Mouse (Mus musculus): ENCODE data around the gene Tenm2. TPM values are rescaled to one million over a fixed set of nuclear protein-coding genes. Genes with fewer than 3 reads are reported as not detected.

The Tenm2 gene
- polyA plus RNA-seq, 1 experiment from 2014 or later: not detected

DNA sequence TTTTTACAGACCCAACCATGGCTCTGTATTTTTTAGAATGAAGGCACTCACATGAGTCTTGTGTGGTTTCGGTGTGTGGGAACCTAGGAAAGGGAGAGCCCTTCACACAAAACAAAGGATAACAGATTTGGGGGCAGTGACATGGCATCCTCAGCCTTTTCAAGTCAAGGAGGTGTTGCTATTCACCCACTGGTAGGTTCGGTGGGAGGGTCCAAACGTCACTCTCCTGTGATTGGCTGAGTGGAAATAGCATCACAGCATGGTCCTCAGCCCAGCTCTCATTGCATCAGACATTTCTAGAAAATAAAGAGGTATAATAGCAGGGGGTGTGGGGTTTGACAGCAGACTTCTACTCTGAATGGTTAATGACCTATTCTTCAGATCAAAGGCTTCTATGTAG is 534.8 kb downstream of the Tenm2 start:
- Histone ChIP-seq H3K9ac (replicated peaks) (no peak overlapping the region), H3K9me3 (ENCODE audit: low read length) (no peaks in the 10 kb centered on the region), H3K27me3 (ENCODE audit: insufficient read depth, low read length) (no peaks in the 10 kb centered on the region), H3K4me2 (ENCODE audit: low read depth, low read length) (no peak overlapping the region), H3K36me3 (replicated peaks; ENCODE audit: insufficient read depth, low read length) (no peaks in the 10 kb centered on the region), H3K4me1 (ENCODE audit: insufficient read depth) (no peaks in the 10 kb centered on the region), H3K4me3 (ENCODE audit: low read depth, low read length) (no peak overlapping the region), H3K27ac (ENCODE audit: low read depth) (no peak overlapping the region)
- ATAC-seq: no peak
- no peak for TF ChIP-seq CTCF (IDR thresholded peaks at IDR 0.05; ENCODE audit: low read depth)
- no peak for TF ChIP-seq EP300 (IDR thresholded peaks at IDR 0.05; ENCODE audit: low read depth)
- DNase-seq: no peak
- 76% methylated on average over 3 of the region's 3 CpGs for WGBS (ENCODE audit: insufficient replicate concordance)

DNA sequence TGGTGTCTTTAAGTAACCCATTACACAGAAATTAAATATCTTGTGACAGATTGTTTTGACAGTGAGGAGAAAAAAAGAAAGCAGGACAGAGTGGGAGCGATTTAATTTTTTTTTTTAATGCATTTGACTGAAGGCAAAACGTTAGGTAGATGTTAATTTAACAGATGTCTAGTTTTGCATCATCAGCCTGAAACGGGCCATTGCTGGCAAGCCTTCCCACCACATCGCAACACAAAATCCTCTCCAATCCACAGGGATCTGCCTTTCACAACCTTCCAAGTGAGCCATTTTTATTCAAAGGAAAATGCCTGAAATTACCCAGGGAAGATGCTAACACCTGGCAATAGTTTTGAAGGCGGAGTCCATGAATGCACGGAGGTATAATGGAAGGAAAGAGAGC is 535.6 kb downstream of the Tenm2 start:
- Histone ChIP-seq H3K4me3 (ENCODE audit: low read depth, low read length) (no peak overlapping the region), H3K27ac (ENCODE audit: low read depth) (no peak overlapping the region), H3K27me3 (ENCODE audit: insufficient read depth, low read length) (no peaks in the 10 kb centered on the region), H3K36me3 (replicated peaks; ENCODE audit: insufficient read depth, low read length) (no peaks in the 10 kb centered on the region), H3K4me1 (ENCODE audit: insufficient read depth) (no peaks in the 10 kb centered on the region), H3K9ac (replicated peaks) (no peak overlapping the region), H3K9me3 (ENCODE audit: low read length) (no peaks in the 10 kb centered on the region), H3K4me2 (ENCODE audit: low read depth, low read length) (no peak overlapping the region)
- 75% methylated on average over 6 of the region's 6 CpGs for WGBS (ENCODE audit: insufficient replicate concordance)
- ATAC-seq (no peak), DNase-seq (no peak)
- TF ChIP-seq EP300 (IDR thresholded peaks at IDR 0.05; ENCODE audit: low read depth) (no peak), CTCF (IDR thresholded peaks at IDR 0.05; ENCODE audit: low read depth) (no peak)

- Histone ChIP-seq H3K27ac (ENCODE audit: low read depth) (no peak overlapping the region), H3K4me1 (ENCODE audit: insufficient read depth) (no peaks in the 10 kb centered on the region), H3K4me3 (ENCODE audit: low read depth, low read length) (no peak overlapping the region), H3K36me3 (replicated peaks; ENCODE audit: insufficient read depth, low read length) (no peaks in the 10 kb centered on the region), H3K27me3 (ENCODE audit: insufficient read depth, low read length) (no peaks in the 10 kb centered on the region), H3K9ac (replicated peaks) (no peak overlapping the region), H3K4me2 (ENCODE audit: low read depth, low read length) (no peak overlapping the region), H3K9me3 (ENCODE audit: low read length) (no peaks in the 10 kb centered on the region)
- WGBS (ENCODE audit: insufficient replicate concordance): 67% methylated on average over 7 of the region's 7 CpGs
- no peak for DNase-seq
- no peak for TF ChIP-seq EP300 (IDR thresholded peaks at IDR 0.05; ENCODE audit: low read depth)
- no peak for TF ChIP-seq CTCF (IDR thresholded peaks at IDR 0.05; ENCODE audit: low read depth)
- ATAC-seq: no peak
These were observed 537.5 kb downstream of the Tenm2 start for GRCm38 (mm10) chr11:36698268-36698667.

GRCm38 (mm10) chr11:36697816-36698215 is 537.9 kb downstream of the Tenm2 start:
- Histone ChIP-seq H3K4me3 (ENCODE audit: low read depth, low read length) (no peak overlapping the region), H3K36me3 (replicated peaks; ENCODE audit: insufficient read depth, low read length) (no peaks in the 10 kb centered on the region), H3K27ac (ENCODE audit: low read depth) (no peak overlapping the region), H3K27me3 (ENCODE audit: insufficient read depth, low read length) (no peaks in the 10 kb centered on the region), H3K4me1 (ENCODE audit: insufficient read depth) (no peaks in the 10 kb centered on the region), H3K9me3 (ENCODE audit: low read length) (no peaks in the 10 kb centered on the region), H3K4me2 (ENCODE audit: low read depth, low read length) (no peak overlapping the region), H3K9ac (replicated peaks) (no peak overlapping the region)
- no peak for DNase-seq
- ATAC-seq: no peak
- WGBS (ENCODE audit: insufficient replicate concordance): 46% methylated on average over 8 of the region's 8 CpGs
- TF ChIP-seq CTCF (IDR thresholded peaks at IDR 0.05; ENCODE audit: low read depth) (no peak), EP300 (IDR thresholded peaks at IDR 0.05; ENCODE audit: low read depth) (no peak)

DNA sequence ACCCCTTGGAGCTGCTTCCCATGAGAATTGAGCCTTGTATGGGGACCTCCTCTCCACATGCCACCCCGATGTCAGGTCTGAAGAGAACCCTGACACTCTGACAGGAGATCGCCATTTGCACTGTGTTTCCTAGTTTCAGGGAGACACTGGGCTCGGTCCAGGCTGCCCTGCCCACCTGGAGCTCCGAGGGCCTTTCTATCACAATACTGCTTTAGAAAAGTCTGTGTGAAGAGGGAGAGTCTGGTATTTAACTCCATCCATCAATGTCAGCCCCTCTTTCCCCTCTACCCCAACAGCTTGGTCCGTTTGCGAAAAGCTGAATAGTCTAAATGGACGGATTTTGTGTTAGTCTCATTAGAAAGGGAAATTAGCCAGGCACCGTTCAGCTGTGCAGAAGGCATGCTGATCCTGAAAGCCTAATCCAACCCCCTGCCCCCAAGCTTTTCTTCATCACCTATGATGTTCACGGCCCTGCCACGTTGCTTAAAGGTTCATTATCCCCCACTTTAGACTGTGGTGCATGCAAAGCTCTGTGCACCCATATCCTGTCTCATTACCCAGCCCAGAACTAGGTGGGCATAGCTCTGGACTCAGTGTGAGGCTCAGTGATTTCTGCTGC is 538.6 kb downstream of the Tenm2 start:
- TF ChIP-seq EP300 (IDR thresholded peaks at IDR 0.05; ENCODE audit: low read depth) (no peak), CTCF (IDR thresholded peaks at IDR 0.05; ENCODE audit: low read depth) (no peak)
- no peak for DNase-seq
- Histone ChIP-seq H3K9me3 (ENCODE audit: low read length) (no peaks in the 10 kb centered on the region), H3K4me1 (ENCODE audit: insufficient read depth) (no peaks in the 10 kb centered on the region), H3K4me2 (ENCODE audit: low read depth, low read length) (no peak overlapping the region), H3K27ac (ENCODE audit: low read depth) (no peak overlapping the region), H3K4me3 (ENCODE audit: low read depth, low read length) (no peak overlapping the region), H3K9ac (replicated peaks) (no peak overlapping the region), H3K27me3 (ENCODE audit: insufficient read depth, low read length) (no peaks in the 10 kb centered on the region), H3K36me3 (replicated peaks; ENCODE audit: insufficient read depth, low read length) (no peaks in the 10 kb centered on the region)
- 76% methylated on average over 10 of the region's 10 CpGs for WGBS (ENCODE audit: insufficient replicate concordance)
- no peak for ATAC-seq

- TF ChIP-seq CTCF (IDR thresholded peaks at IDR 0.05; ENCODE audit: low read depth): no peak
- no peak for TF ChIP-seq EP300 (IDR thresholded peaks at IDR 0.05; ENCODE audit: low read depth)
- H3K4me3 ChIP-seq (ENCODE audit: low read depth, low read length): no peak overlapping the region
- ATAC-seq (no peak), DNase-seq (no peak)
- WGBS (ENCODE audit: insufficient replicate concordance): 72% methylated on average over 8 of the region's 8 CpGs
- H3K9ac ChIP-seq (replicated peaks): no peak overlapping the region
- no peaks in the 10 kb centered on the region for H3K36me3 ChIP-seq (replicated peaks; ENCODE audit: insufficient read depth, low read length)
- H3K4me2 ChIP-seq (ENCODE audit: low read depth, low read length): no peak overlapping the region
- no peak overlapping the region for H3K27ac ChIP-seq (ENCODE audit: low read depth)
- no peaks in the 10 kb centered on the region for H3K4me1 ChIP-seq (ENCODE audit: insufficient read depth)
- no peaks in the 10 kb centered on the region for H3K27me3 ChIP-seq (ENCODE audit: insufficient read depth, low read length)
- no peaks in the 10 kb centered on the region for H3K9me3 ChIP-seq (ENCODE audit: low read length)
These were observed 541.0 kb downstream of the Tenm2 start for GRCm38 (mm10) chr11:36694810-36695209.

DNA sequence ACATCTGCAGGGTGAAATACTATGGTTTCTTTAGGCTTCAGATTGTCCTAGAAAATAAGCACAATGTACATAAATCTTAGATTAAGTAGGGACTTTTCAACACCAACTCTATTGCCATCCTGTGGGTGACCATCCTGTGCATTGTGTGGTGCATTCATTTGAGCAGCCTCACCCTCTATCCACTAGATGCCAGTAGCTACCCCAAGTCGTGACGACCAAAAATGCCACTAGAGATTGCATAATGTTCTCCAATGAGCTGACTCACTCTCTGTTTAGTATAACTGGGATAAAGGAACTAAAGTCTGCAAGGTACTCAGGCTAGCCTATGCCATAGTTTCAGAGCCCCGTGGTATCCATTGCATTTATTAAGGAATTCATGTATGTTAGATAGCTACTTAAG is 543.1 kb downstream of the Tenm2 start:
- Histone ChIP-seq H3K36me3 (replicated peaks; ENCODE audit: insufficient read depth, low read length) (no peaks in the 10 kb centered on the region), H3K9ac (replicated peaks) (no peak overlapping the region), H3K9me3 (ENCODE audit: low read length) (no peaks in the 10 kb centered on the region), H3K4me1 (ENCODE audit: insufficient read depth) (no peaks in the 10 kb centered on the region), H3K27me3 (ENCODE audit: insufficient read depth, low read length) (no peaks in the 10 kb centered on the region), H3K4me3 (ENCODE audit: low read depth, low read length) (no peak overlapping the region), H3K27ac (ENCODE audit: low read depth) (no peak overlapping the region), H3K4me2 (ENCODE audit: low read depth, low read length) (no peak overlapping the region)
- ATAC-seq: no peak
- DNase-seq: no peak
- TF ChIP-seq CTCF (IDR thresholded peaks at IDR 0.05; ENCODE audit: low read depth): no peak
- TF ChIP-seq EP300 (IDR thresholded peaks at IDR 0.05; ENCODE audit: low read depth): no peak
- WGBS (ENCODE audit: insufficient replicate concordance): 55% methylated on average over 3 of the region's 3 CpGs
